Mouse (Mus musculus) megakaryocyte, embryonic 14.5 days (primary cell): ENCODE data around the gene Anxa11.

Experiments
- FLI1 ChIP-seq: IDR thresholded peaks from 2 replicates; pipeline ENCODE4 v1.6.1; 2012; ENCODE audit warnings: low read length, inconsistent platforms, mixed read lengths
- GATA1 ChIP-seq: IDR thresholded peaks from 3 replicates; pipeline ENCODE4 v1.6.1; 2012; ENCODE audit warnings: mixed read lengths, low read length, inconsistent platforms, borderline replicate concordance

DNA sequence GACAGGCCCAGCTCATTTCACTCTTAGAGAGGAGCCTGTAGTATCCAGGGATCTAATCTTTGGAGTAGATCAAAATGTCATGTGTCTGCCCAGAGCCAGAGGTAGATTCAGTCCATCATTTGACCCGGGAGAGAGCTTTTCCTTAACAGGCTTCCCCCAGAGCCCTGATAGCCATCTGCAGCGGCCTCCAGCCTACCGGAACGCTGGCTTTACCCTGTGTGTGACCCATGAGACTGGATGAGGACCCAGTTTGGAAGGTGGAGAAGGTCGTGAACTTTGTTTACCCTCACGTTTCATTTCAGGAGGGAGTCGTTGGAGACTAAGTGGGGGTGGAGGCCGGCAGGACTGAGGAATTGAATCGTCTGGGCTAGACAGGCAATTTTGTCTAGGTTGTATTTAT lies 5.7 kb downstream of the Anxa11 start:
- TF ChIP-seq FLI1, result no peak
- no peak for TF ChIP-seq GATA1
